Comparison of ENCODE assay signal across 14 mouse cellular contexts in genomic region chr5:117504431-117504830, GRCm38 (mm10).
DNase-seq lines count a peak whose midpoint lies in the region; ATAC-seq and TF ChIP-seq lines count a peak whose summit lies in the region.
"Had no signal": no experiment of that assay in that cellular context is flagged by ENCODE, and none has a peak within 500 bp of the region (broad histone marks: within the 10 kb centered on the region; RNA-seq: fewer than 3 reads in every experiment).

No protein-coding gene starts in this region.

- no peak for ATAC-seq in kidney, embryonic 15.5 days (replicated peaks; ENCODE audit: low FRiP score)
- no peak for ATAC-seq in midbrain, embryonic 15.5 days (replicated peaks)
- ATAC-seq: forebrain, embryonic 16.5 days had no signal

- no peak for TF ChIP-seq POLR2A in cerebellum, adult 2 months (IDR thresholded peaks at IDR 0.05; ENCODE audit: borderline replicate concordance, insufficient read depth, low read length)
- TF ChIP-seq POLR2A in kidney, adult 2 months (IDR thresholded peaks at IDR 0.05; ENCODE audit: low read depth, low read length) = no peak

- H3K36me3 ChIP-seq in kidney, adult 2 months (ENCODE audit: control insufficient read depth, insufficient read depth, low read length) = no peaks in the 10 kb centered on the region
- no peaks in the 10 kb centered on the region for H3K36me3 ChIP-seq in kidney, embryonic 15.5 days
- H3K36me3 ChIP-seq in midbrain, embryonic 15.5 days (replicated peaks) = no peaks in the 10 kb centered on the region
- H3K36me3 ChIP-seq: embryonic facial prominence, embryonic 15.5 days; heart, embryonic 15.5 days; limb, embryonic 15.5 days; stomach, embryonic 15.5 days had no signal

- TF ChIP-seq CTCF in cerebellum, adult 2 months (IDR thresholded peaks at IDR 0.05; ENCODE audit: borderline replicate concordance, insufficient read depth, low read depth, low read length) = peak; percentile 42; the same call in 1 of the 2 replicates
- TF ChIP-seq CTCF in kidney, adult 2 months (conservative IDR thresholded peaks at IDR 0.05; ENCODE audit: insufficient read depth, insufficient read length, low read depth, low read length) = 0 out of 2 replicates have a peak, but pooled peaks have one; percentile 2

- no peak overlapping the region for H3K4me3 ChIP-seq in cerebellum, adult 2 months (replicated peaks; ENCODE audit: insufficient read depth, low read depth, low read length)
- H3K4me3 ChIP-seq in kidney, adult 2 months (ENCODE audit: insufficient read depth, low read depth, low read length) = no peak overlapping the region
- H3K4me3 ChIP-seq in kidney, embryonic 15.5 days (replicated peaks) = no peak overlapping the region
- H3K4me3 ChIP-seq in midbrain, embryonic 15.5 days = no peak overlapping the region
- H3K4me3 ChIP-seq: embryonic facial prominence, embryonic 15.5 days; heart, embryonic 15.5 days; limb, embryonic 15.5 days; stomach, embryonic 15.5 days had no signal

- H3K9ac ChIP-seq in kidney, embryonic 15.5 days = no peak overlapping the region
- no peak overlapping the region for H3K9ac ChIP-seq in midbrain, embryonic 15.5 days
- H3K9ac ChIP-seq: embryonic facial prominence, embryonic 15.5 days; heart, embryonic 15.5 days; limb, embryonic 15.5 days; stomach, embryonic 15.5 days had no signal

- H3K4me1 ChIP-seq in cerebellum, adult 2 months (ENCODE audit: control insufficient read depth, insufficient read depth, low read length) = no peaks in the 10 kb centered on the region
- H3K4me1 ChIP-seq in kidney, adult 2 months (ENCODE audit: control insufficient read depth, insufficient read depth, low read length) = no peaks in the 10 kb centered on the region; the same call in 1 of the 2 replicates
- H3K4me1 ChIP-seq in kidney, embryonic 15.5 days = peaks cover 11% of the 10 kb centered on the region; the same call in 1 of the 2 replicates
- H3K4me1 ChIP-seq in midbrain, embryonic 15.5 days = no peaks in the 10 kb centered on the region
- H3K4me1 ChIP-seq: heart, embryonic 15.5 days; limb, embryonic 15.5 days; stomach, embryonic 15.5 days had no signal

- H3K9me3 ChIP-seq in kidney, embryonic 15.5 days (replicated peaks) = no peaks in the 10 kb centered on the region
- H3K9me3 ChIP-seq in midbrain, embryonic 15.5 days = no peaks in the 10 kb centered on the region
- H3K9me3 ChIP-seq: embryonic facial prominence, embryonic 15.5 days; heart, embryonic 15.5 days; limb, embryonic 15.5 days; stomach, embryonic 15.5 days had no signal

- DNase-seq in cerebellum, adult 2 months = peak in 1 of 2 experiments; percentile 24
- DNase-seq in cerebellum, postnatal 25 days = no peak
- peak; percentile 15 for DNase-seq in kidney, adult 2 months
- DNase-seq in retina, embryonic 14.5 days (ENCODE audit: low spot score) = peak; percentile 56
- DNase-seq in retina, postnatal 1 day = no peak
- no peak for DNase-seq in Muller cell, postnatal 12 days (ENCODE audit: inconsistent ontology term)

- H3K27me3 ChIP-seq in cerebellum, adult 2 months (ENCODE audit: control insufficient read depth, insufficient read depth, low read length) = no peaks in the 10 kb centered on the region
- no peaks in the 10 kb centered on the region for H3K27me3 ChIP-seq in kidney, adult 2 months (replicated peaks; ENCODE audit: control insufficient read depth, insufficient read depth, low read length)
- H3K27me3 ChIP-seq in kidney, embryonic 15.5 days = 0 out of 2 replicates have a peak, but pooled peaks cover 4% of the 10 kb centered on the region
- H3K27me3 ChIP-seq in midbrain, embryonic 15.5 days (replicated peaks) = no peaks in the 10 kb centered on the region
- H3K27me3 ChIP-seq: stomach, embryonic 15.5 days had no signal

- no peak overlapping the region for H3K27ac ChIP-seq in cerebellum, adult 2 months (ENCODE audit: insufficient read depth, low read length)
- no peak overlapping the region for H3K27ac ChIP-seq in kidney, adult 2 months (ENCODE audit: insufficient read depth, low read depth, low read length)
- no peak overlapping the region for H3K27ac ChIP-seq in kidney, embryonic 15.5 days
- no peak overlapping the region for H3K27ac ChIP-seq in midbrain, embryonic 15.5 days
- H3K27ac ChIP-seq: embryonic facial prominence, embryonic 15.5 days; heart, embryonic 15.5 days; limb, embryonic 15.5 days; macrophage; stomach, embryonic 15.5 days had no signal

- WGBS in cerebellum, adult 2 months = 87% methylated on average over 5 of the region's 5 CpGs
- 76% methylated on average over 5 of the region's 5 CpGs for WGBS in kidney, adult 2 months
- WGBS in kidney, embryonic 15.5 days = 91% methylated on average over 5 of the region's 5 CpGs
- 90% methylated on average over 5 of the region's 5 CpGs for WGBS in midbrain, embryonic 15.5 days

- H3K4me2 ChIP-seq in kidney, embryonic 15.5 days = no peak overlapping the region
- no peak overlapping the region for H3K4me2 ChIP-seq in midbrain, embryonic 15.5 days
- H3K4me2 ChIP-seq: embryonic facial prominence, embryonic 15.5 days; heart, embryonic 15.5 days; limb, embryonic 15.5 days; stomach, embryonic 15.5 days had no signal

Comparison
In these comparisons a context has a peak if more than half of its experiments do, and no peak if none do; other contexts are left out.
1. DNase-seq: peak in kidney, adult 2 months (single experiment) and retina, embryonic 14.5 days (single experiment); none in cerebellum, postnatal 25 days (0 of 2), retina, postnatal 1 day (single experiment) and Muller cell, postnatal 12 days (single experiment).